Mouse (Mus musculus): Measurements from ENCODE around the gene Rnf133. TPM values are rescaled to one million over a fixed set of nuclear protein-coding genes. Genes with fewer than 3 reads are reported as not detected.

The Rnf133 gene
- total RNA-seq (2015) = not detected in 2 replicates
- total RNA-seq (2017) = not detected in 2 replicates

DNA sequence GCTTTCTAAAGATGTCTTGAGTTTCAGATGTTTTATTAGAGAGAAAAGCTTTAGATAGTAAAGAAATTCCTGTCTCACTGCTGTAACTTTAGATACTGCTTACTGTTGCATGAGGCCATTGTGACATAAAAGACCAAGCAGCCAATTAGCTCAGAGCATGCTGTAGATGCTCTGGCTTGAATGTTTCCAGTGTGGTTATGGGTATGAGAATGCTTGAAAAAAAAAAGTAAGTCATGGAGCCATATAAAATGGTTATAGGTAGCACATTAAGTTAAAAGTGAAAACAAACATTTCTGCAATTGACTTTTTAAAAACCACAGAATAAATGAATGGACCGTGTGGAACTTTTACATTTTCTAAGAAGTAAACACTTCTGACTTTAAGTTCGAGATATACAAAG, at the start of gene Rnf133:
Gene Rnf133 (minus strand): TSS at position 101 of the 400 bp plus-strand sequence.
- ATAC-seq (ENCODE audit: poor library complexity, severe bottlenecking) = no peak

DNA sequence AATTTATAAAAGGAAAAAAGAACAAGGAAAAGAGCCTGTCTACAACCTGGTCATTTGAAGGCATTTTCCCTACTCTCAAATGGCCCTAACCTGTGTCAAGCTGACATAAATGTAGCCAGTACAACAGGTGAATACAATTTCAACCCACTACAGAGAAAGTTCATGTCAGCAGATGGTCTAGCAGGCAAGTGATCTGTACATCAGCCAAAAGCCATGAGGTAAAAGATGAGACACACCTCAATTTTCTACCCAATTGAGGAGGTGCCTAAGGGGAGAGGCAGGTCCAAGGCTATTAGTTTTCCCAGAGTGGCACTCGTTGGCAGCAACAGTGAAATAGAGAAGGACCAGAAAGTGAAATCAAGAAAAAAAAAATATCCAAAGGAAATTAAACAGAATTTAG, 28.1 kb upstream of the Rnf133 start:
- no peak for ATAC-seq (ENCODE audit: poor library complexity, severe bottlenecking)

DNA sequence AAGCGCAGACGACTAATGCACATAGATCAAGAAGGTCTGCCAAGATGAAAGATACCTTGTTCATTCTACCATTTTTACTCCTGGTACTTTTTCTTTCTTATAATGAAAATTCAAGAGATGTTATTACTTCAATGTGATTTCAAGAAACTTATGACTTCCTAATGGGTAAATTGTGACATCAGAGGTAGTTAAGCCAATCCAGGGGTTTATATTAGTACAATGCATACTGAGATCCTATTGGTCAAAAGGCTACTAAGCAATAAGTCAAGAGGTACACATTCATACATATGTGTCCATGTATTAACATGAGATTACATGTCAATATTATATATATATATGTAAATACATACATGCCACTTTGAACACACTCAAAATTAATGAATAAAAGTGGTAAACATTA, 4.9 kb upstream of the Rnf133 start, which contains the start of gene Rnf148:
Gene Rnf148 (minus strand): TSS at position 101 of the 400 bp plus-strand sequence.
- ATAC-seq (ENCODE audit: poor library complexity, severe bottlenecking) = no peak

DNA sequence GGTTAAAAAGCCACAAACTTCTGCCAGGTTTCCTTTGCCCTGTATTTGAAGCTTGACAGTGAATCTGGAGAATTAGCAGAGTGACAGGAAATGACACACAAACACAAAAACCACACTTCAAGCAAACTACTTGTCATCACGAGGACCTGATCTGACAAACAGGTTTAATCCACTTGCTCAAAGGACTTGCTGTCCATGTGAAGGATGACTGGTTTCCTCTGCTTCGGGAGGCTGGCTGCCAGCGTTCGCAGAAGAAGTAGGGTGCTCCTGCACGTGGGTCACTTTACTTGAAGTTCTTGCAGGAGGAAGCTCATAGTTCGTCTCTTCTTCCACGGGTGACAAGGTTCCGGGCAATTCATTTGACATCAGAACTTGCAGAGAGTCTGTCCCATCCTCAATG, 1.4 kb downstream of the Rnf133 start:
- ATAC-seq (ENCODE audit: poor library complexity, severe bottlenecking) = no peak

DNA sequence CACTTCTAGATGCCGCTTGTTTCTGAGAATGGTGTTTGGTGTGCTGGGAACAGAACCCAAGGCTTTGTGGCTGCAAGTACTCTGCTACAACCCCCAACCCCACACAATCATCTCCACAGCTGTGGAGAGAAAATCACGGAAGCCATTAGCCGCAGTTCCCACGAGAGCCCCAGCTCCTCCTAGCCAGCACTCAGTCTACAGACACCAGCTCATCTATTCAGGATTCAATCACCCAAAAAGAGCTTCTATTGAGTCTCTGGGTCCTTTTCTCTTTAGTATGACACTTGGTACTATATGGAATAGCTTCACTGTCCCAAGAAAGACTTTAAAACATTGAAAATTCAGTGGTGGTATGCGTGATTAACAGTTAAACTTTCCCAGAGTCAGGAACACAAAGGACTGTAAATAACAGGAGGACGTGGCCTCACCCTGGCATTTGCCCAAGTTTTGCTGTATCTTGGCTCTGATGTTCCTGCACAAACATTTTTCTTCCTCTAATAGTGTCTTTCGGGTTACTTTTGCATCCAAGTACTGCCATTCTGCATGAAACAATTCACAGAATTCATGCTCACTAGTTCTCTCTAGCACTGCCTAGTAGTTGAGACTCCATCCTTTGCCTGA, 2.4 kb downstream of the Rnf133 start:
- ATAC-seq (ENCODE audit: poor library complexity, severe bottlenecking) = no peak

DNA sequence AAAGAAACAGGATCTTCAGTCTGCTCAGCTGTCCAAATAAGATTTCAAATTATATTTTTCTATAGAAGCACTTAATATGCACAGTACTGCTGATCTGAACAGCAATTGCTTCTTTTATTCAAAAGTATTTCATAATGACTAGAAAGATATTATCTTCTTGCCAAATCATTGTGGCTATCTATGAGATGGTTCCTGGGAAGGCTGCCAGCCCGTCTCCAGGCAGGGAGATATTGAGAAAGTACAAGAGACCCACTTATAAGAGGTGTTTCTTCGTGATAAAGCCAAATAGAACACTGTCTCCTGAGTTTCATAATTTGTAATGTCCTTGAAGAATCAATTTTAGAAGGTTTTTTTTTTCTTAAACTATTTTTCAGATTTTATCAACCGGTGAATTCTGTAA, 13.0 kb downstream of the Rnf133 start:
- ATAC-seq (ENCODE audit: poor library complexity, severe bottlenecking) = no peak

DNA sequence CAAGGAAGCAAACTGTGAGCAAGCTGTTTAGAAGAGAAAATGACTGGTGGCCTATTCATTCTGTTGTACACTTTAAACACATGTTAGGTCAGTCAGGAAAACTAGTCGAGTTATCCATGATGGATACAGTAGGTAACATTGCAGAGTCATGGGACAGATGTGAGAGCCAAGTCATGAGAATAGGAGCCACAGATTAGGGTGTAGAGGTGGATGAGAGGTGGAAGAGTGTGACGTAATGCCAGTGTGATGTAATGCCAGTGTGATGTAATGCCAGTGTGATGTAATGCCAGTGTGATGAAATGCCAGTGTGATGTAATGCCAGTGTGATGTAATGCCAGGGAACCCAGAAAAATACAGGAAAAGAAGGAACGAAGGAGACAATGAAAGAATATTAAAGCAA, 14.9 kb downstream of the Rnf133 start:
- no peak for ATAC-seq (ENCODE audit: poor library complexity, severe bottlenecking)

DNA sequence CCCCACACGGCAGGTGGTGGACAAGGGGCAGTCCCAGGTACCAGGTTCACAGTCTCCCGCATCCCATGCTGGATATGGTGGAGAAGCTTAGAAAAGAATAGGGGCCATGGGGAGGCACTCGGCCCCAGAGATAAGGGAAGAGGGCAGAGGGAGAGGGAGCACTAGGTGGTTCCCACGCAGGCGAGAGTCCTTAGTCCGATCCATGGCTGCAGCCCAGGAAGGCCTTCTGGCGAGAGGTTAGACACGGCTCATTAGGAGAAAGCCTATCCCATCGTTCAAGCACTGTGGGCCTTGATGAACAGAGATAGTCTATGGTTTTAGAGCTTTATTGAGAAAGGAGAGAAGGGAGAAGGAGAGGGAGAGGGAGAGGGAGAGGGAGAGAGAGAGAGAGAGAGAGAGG, 16.1 kb downstream of the Rnf133 start:
- ATAC-seq (ENCODE audit: poor library complexity, severe bottlenecking) = no peak

DNA sequence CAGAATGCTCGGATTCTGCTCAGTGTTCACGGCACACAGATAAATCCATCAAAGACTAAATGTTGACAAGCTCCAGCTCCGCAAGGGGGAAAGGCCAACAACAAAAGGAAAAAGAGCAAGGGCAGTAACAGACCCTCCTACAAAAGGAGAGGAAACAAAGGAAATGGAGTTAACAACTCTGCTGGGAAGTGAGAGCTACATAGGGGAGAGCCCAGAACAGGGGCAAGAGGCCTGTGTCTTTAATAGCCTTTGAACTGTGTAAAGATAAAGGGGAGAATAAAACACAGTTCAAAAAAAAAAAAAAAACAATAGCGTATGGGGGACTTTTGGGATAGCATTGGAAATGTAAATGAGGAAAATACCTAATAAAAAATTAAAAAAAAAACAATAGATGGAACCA, 19.6 kb downstream of the Rnf133 start:
- ATAC-seq (ENCODE audit: poor library complexity, severe bottlenecking) = no peak

Other genes with a start within 250 kb of the Rnf133 start
- not detected in 2 replicates for gene Rnf148, start 4.8 kb upstream of the Rnf133 start, total RNA-seq (2015)
- not detected in 2 replicates for gene Rnf148, start 4.8 kb upstream of the Rnf133 start, total RNA-seq (2017)
- gene Cadps2, start 189.1 kb upstream of the Rnf133 start, total RNA-seq (2015) = not detected in 2 replicates
- 0.04 TPM in 1 of 2 replicates, not detected in the other for gene Cadps2, start 189.1 kb upstream of the Rnf133 start, total RNA-seq (2017)

Data from megakaryocyte, adult 5-6 weeks (primary cell).